Mouse (Mus musculus) thymus, adult 2 months (tissue): Measurements from ENCODE around the gene Sel1l. TPM values are rescaled to one million over a fixed set of nuclear protein-coding genes. Genes with fewer than 3 reads are reported as not detected.

Source experiments
- DNase-seq: peaks from one replicate; pipeline ENCODE4 v3.0.0; 2021
- H3K27ac ChIP-seq: fragments of 200-500 bp; 2 replicates; pipeline ENCODE4 v1.5.1; 2012; ENCODE audit warnings: low read length, control low read depth; ENCODE audit not compliant: control insufficient read depth, insufficient read depth
- H3K27me3 ChIP-seq: fragments of 200-500 bp; 2 replicates; pipeline ENCODE4 v1.6.1; 2012; ENCODE audit warnings: mild to moderate bottlenecking, low read length, moderate library complexity, mixed read lengths; ENCODE audit not compliant: control insufficient read depth, insufficient read depth
- H3K36me3 ChIP-seq: fragments of 200-500 bp; 2 replicates; pipeline ENCODE4 v1.6.1; 2012; ENCODE audit warnings: mild to moderate bottlenecking, low read length, moderate library complexity; ENCODE audit not compliant: control insufficient read depth, insufficient read depth
- H3K4me1 ChIP-seq: fragments of 200-500 bp; replicated peaks from 2 replicates; pipeline ENCODE4 v1.6.1; 2012; ENCODE audit warnings: low read length; ENCODE audit not compliant: control insufficient read depth, insufficient read depth
- H3K4me3 ChIP-seq: fragments of 200-500 bp; 2 replicates; pipeline ENCODE4 v1.5.1; 2012; ENCODE audit warnings: mild to moderate bottlenecking, low read length, control low read depth, moderate library complexity; ENCODE audit not compliant: control insufficient read depth, insufficient read depth
- CTCF ChIP-seq: fragments of 200-500 bp; IDR thresholded peaks from 2 replicates; pipeline ENCODE4 v1.5.1; 2012; ENCODE audit warnings: mild to moderate bottlenecking, control low read depth, low read length, moderate library complexity, borderline replicate concordance; ENCODE audit not compliant: control insufficient read depth, poor library complexity, insufficient read depth; ENCODE audit errors: extremely low read depth
- POLR2A ChIP-seq: fragments of 200-500 bp; IDR thresholded peaks from 2 replicates; pipeline ENCODE4 v1.6.1; 2012; ENCODE audit warnings: mild to moderate bottlenecking, low read length, control low read depth, moderate library complexity; ENCODE audit not compliant: control insufficient read depth, poor library complexity, insufficient read depth; ENCODE audit errors: extremely low read depth
- WGBS: fragments of 180-500 bp; shearing (Covaris S2); methylation state at CpG from one replicate; pipeline ENCODE4 v1.1.7; 2018; 5-methylcytosine and 5-hydroxymethylcytosine counted together
- polyA plus RNA-seq: library from polyadenylated mRNA; depleted of rRNA; stranded (reverse); fragments of >200 nt; gene quantifications from 2 replicates; pipeline ENCODE4 v1.2.3, GENCODE M21; 2012

The Sel1l gene
- polyA plus RNA-seq, 1 experiment = 48.5 TPM

DNA sequence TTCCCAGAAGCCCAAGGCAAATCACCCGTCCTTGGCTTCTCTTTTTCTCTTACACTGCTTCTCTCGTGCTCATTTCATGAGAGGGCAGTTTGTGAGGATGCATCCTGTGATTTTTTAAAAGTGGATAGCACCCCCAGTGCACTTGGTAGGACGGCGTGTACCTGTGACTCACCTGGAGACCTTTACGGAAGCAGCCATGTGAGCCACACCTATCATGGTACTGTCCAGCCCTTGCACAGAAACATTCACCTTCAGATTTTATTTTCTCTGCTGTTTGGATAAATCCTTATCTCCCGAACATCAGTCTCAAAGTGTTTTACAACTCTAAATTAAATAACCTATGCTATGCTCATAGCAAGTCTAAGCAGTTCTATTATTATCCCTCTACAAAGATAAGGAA lies 80.8 kb downstream of the Sel1l start:
- Histone ChIP-seq H3K4me3 (no peak overlapping the region), H3K27ac (no peak overlapping the region), H3K36me3 (no peaks in the 10 kb centered on the region), H3K27me3 (no peaks in the 10 kb centered on the region), H3K4me1 (peaks cover 28% of the 10 kb centered on the region)
- 98% methylated on average over 6 of the region's 6 CpGs for WGBS
- no peak for TF ChIP-seq POLR2A
- TF ChIP-seq CTCF = no peak
- no peak for DNase-seq

DNA sequence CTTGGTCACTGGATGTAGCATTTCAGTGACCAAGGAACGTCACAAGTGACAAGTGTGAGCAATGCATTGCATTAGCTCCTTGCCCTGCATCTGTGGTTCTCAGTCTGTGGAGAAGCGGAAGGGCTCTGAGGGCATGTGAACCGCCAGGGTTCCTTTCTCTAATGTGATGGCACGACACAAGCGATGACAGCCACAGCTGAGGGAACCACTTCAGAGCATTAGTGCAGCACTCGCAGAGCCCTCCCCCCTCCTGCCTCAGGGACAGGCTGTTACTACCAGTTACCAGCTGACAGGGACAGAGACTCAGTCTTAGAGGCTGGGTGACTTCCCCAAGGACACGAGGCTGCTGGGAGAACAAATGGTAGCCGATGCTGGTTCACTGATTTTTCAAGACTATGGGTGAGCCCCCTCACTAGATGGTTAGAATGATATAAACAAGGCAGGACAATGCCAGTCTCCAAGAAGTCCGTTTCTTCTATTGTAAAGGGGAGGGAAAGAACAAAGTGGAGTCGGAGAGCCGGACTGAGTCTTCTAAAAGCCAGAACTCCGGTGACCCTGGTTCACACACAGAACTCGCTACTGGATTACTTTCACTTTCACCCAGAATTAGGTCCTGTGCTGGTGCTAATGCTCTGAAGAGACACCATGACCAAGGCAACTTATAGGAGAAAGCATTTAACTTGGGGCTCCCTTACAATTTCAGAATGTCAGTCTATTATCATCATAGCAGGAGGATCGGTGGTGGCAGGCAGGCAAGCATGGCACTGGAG lies 82.4 kb downstream of the Sel1l start:
- no peaks in the 10 kb centered on the region for H3K36me3 ChIP-seq
- no peaks in the 10 kb centered on the region for H3K27me3 ChIP-seq
- H3K4me1 ChIP-seq = peaks cover 28% of the 10 kb centered on the region
- WGBS = 8% methylated on average over 14 of the region's 14 CpGs
- no peak overlapping the region for H3K27ac ChIP-seq
- peak overlapping the region; percentile 22 for H3K4me3 ChIP-seq
- DNase-seq = peak; percentile 64
- TF ChIP-seq CTCF = no peak
- no peak for TF ChIP-seq POLR2A

DNA sequence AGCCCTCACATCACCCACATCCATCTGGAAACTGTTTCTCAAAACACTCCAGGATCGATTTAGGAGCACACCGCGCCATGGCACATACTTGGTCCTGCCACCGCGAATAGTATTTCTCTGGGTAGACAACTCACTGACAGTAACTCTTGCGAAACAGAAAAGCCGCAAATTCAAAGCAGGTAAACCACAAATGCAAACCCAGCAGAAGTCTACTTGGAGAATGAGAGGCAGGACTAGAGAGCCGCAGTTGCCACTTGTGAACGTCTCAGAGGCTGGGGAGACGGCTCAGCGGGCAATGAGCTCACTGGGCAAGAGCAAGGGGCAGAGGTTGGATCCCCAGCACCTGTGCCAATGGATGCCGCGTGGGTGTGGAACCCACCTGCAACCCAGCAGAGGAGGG lies 83.5 kb downstream of the Sel1l start:
- no peak overlapping the region for H3K27ac ChIP-seq
- TF ChIP-seq CTCF = no peak
- TF ChIP-seq POLR2A = no peak

DNA sequence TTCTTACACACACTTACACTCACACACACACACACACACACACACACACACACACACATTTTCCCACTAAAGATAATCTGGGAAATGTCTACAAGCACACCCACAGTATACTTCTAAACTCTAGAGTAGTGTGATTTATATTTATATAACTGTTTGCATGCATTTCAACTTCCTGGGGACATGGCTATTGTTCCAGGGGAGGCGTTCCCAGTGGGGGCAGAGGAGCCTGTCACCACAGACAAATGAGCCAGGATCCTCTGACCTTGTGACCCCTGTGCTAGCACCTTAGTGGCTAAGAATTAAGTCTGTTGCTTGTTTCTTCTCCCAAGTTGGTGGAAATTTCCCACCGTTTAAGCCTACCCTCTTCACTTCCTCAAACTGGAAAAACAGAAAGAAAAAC lies 83.9 kb downstream of the Sel1l start:
- no peaks in the 10 kb centered on the region for H3K36me3 ChIP-seq

More for the DNA sequence above, 83.5 kb downstream of the Sel1l start:
- peak; percentile 46 for DNase-seq
- WGBS = 6% methylated on average over 13 of the region's 13 CpGs
- peaks cover 28% of the 10 kb centered on the region for H3K4me1 ChIP-seq
- no peaks in the 10 kb centered on the region for H3K27me3 ChIP-seq
- no peaks in the 10 kb centered on the region for H3K36me3 ChIP-seq
- H3K4me3 ChIP-seq = peak overlapping the region; percentile 25

DNA sequence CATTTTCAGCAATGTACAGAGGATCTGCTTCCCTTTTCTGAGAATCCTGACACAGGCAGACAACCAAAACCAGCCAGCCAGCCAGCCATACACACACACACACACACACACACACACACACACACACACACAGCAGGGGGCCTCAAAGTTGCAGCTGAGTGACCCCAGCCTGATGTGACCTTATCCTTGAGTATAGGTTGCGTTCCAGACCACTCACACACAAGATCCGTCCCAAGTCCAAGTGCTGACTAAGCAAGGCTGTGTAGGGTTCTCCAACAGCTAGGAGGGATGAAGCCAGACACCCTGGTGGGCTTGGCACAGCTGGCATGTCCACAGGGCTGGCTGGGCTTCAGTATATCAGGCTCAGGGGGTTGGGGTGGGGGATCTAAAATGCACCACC lies 84.5 kb downstream of the Sel1l start:
- TF ChIP-seq POLR2A (no peak), CTCF (no peak)
- H3K27ac ChIP-seq = no peak overlapping the region
- no peaks in the 10 kb centered on the region for H3K27me3 ChIP-seq
- no peak for DNase-seq
- H3K4me1 ChIP-seq = peaks cover 28% of the 10 kb centered on the region
- no peak overlapping the region for H3K4me3 ChIP-seq
- WGBS = 64% methylated on average over 2 of the region's 2 CpGs
- H3K36me3 ChIP-seq = no peaks in the 10 kb centered on the region

More for the DNA sequence above, 83.9 kb downstream of the Sel1l start:
- Histone ChIP-seq H3K4me1 (peaks cover 28% of the 10 kb centered on the region), H3K4me3 (no peak overlapping the region; the same call in 1 of the 2 replicates), H3K27ac (no peak overlapping the region), H3K27me3 (no peaks in the 10 kb centered on the region)
- no peak for DNase-seq
- TF ChIP-seq CTCF (no peak), POLR2A (no peak)
- WGBS = 7% methylated on average over 2 of the region's 2 CpGs

DNA sequence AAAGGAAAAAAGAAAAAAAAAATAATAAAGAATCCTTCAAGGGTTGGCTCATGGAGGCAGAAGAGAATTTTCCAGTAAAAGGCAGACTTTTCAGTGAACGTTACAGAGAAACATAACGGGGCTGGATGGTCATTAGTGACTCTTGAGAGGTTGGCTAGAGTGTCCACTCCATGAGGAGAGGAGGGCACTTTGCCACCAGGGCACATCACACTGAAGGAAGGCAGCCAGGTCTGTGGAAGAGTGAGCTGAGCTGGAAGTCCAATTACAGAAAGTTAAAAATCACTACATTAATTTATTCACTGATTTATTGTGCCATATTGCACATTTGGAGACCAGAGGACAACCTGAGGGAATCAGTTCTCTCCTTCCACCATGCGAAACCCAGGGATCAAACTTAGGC lies 89.1 kb downstream of the Sel1l start:
- 97% methylated on average over 3 of the region's 3 CpGs for WGBS
- Histone ChIP-seq H3K4me1 (peaks cover 25% of the 10 kb centered on the region), H3K27me3 (no peaks in the 10 kb centered on the region), H3K36me3 (no peaks in the 10 kb centered on the region), H3K4me3 (no peak overlapping the region), H3K27ac (no peak overlapping the region)
- no peak for DNase-seq
- TF ChIP-seq CTCF = no peak
- TF ChIP-seq POLR2A = no peak

DNA sequence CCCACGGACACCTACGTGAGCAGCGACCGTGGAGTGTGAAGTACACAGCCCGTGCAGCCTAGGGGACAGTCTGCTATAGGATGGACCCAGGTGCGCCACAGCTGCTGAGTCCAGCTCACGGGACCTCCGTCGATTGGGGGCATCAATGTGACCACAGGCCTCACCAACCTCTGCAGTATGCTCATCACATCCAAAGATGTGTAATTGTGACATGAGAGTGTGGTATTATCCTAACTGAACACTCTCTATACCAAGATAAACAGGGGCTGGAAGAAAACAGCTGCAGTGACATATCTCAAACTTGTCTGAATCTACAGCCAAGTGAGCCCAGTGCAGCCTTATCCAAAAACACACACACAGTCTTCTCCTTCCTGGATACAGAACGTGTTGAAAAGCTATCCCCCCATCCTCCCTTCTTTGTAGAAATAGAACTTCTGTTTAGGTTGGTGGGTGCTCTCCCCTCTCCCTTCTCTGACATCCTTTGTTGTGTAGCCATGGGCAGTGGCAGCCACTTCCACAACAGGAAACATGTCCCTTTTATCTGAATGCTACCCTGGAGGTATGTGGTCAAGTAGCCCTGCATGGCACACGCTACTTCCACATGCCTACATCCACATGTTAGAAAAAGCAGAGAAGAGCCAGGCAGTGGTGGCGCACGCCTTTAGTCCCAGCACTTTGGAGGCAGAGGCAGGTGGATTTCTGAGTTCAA lies 90.9 kb downstream of the Sel1l start:
- Histone ChIP-seq H3K4me3 (no peak overlapping the region), H3K4me1 (peaks cover 13% of the 10 kb centered on the region), H3K27ac (no peak overlapping the region), H3K27me3 (no peaks in the 10 kb centered on the region), H3K36me3 (no peaks in the 10 kb centered on the region)
- 70% methylated on average over 13 of the region's 13 CpGs for WGBS
- no peak for TF ChIP-seq POLR2A
- TF ChIP-seq CTCF = no peak
- no peak for DNase-seq
